Comparison of ENCODE assay signal across 31 mouse cellular contexts in the genomic region with DNA sequence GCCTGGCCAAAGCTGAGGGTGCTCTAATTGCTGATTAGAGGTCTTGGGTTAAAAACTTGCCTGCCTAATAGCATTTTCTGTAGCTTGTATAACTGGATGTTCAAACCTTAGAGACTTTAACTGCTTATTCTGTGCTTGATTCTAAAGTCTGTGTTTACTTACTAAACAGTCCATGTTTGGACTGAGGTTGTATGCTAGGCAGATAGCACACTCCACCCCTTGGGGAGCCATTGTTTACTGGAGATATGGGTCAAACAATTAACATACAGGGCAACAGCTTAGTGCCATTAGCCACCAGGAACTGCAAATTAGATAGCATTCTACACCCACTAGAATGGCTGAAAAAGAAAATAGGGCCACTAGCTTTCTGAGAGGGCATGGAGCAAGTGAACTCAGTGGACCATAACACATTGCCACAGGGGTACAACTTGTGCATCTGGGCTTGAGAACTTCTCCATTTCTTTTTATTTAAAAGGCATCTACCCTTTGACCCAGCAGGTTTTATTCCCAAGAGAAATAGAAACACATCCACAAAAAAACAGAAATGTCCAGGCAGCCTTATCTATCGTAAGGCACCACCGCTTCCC. TPM values are rescaled to one million over a fixed set of nuclear protein-coding genes. Genes with fewer than 3 reads are reported as not detected.
DNase-seq lines count a peak whose midpoint lies in the region; ATAC-seq lines count a peak whose summit lies in the region.
"Had no signal": no experiment of that assay in that cellular context is flagged by ENCODE, and none has a peak within 500 bp of the region (broad histone marks: within the 10 kb centered on the region; RNA-seq: fewer than 3 reads in every experiment).

No protein-coding gene starts in this region.

- 75% methylated on average over 2 of the region's 2 CpGs for WGBS in large intestine, adult 2 months
- 72% methylated on average over 2 of the region's 2 CpGs for WGBS in stomach, embryonic 15.5 days

- H3K9ac ChIP-seq in stomach, embryonic 15.5 days, result no peak overlapping the region
- H3K9ac ChIP-seq: embryonic facial prominence, embryonic 12.5 days; heart, embryonic 15.5 days; hindbrain, embryonic 12.5 days; intestine, embryonic 15.5 days; liver, embryonic 13.5 days; lung, embryonic 15.5 days; midbrain, embryonic 15.5 days had no signal

- ATAC-seq in stomach, embryonic 15.5 days (ENCODE audit: insufficient read depth, low FRiP score, low read depth), result peak; percentile 68
- ATAC-seq: activated CD4-positive, CD25-positive, alpha-beta regulatory T cell, adult 4 months; forebrain, embryonic 14.5 days; hindbrain, postnatal 0 days; intestine, embryonic 15.5 days; midbrain, embryonic 15.5 days had no signal

- no peaks in the 10 kb centered on the region for H3K36me3 ChIP-seq in stomach, embryonic 15.5 days
- H3K36me3 ChIP-seq: embryonic facial prominence, embryonic 12.5 days; heart, embryonic 10.5 days; heart, embryonic 15.5 days; hindbrain, embryonic 12.5 days; intestine, embryonic 15.5 days; liver, embryonic 13.5 days; lung, embryonic 15.5 days; midbrain, embryonic 10.5 days; midbrain, embryonic 15.5 days had no signal

- DNase-seq in heart, adult 11 months, result peak; percentile 84
- DNase-seq in heart, postnatal 4 days, result no peak
- peak; percentile 15 for DNase-seq in kidney, postnatal 14 days
- no peak for DNase-seq in kidney, postnatal 25 days
- peak; percentile 29 for DNase-seq in large intestine, adult 2 months (ENCODE audit: low read depth, low spot score)
- no peak for DNase-seq in cerebellum, adult 9-10 months
- no peak for DNase-seq in c-Kit-positive CD71-positive TER-119-positive erythroid progenitor cells, embryonic 14.5 days (ENCODE audit: low spot score)
- DNase-seq: adrenal gland, adult 2 months; adrenal gland, postnatal 36 days; cerebellum, adult 2 months; cerebellum, postnatal 25 days; gastrocnemius, postnatal 14 days; layer of hippocampus, adult 9-11 months; liver, embryonic 13.5 days; thymus, postnatal 4 days had no signal

- no peaks in the 10 kb centered on the region for H3K9me3 ChIP-seq in stomach, embryonic 15.5 days
- H3K9me3 ChIP-seq: embryonic facial prominence, embryonic 12.5 days; heart, embryonic 10.5 days; heart, embryonic 15.5 days; hindbrain, embryonic 12.5 days; intestine, embryonic 15.5 days; liver, embryonic 13.5 days; lung, embryonic 15.5 days; midbrain, embryonic 10.5 days; midbrain, embryonic 15.5 days had no signal

- peak overlapping the region; percentile 65; the same call in 1 of the 2 replicates for H3K27ac ChIP-seq in stomach, embryonic 15.5 days
- H3K27ac ChIP-seq: embryonic facial prominence, embryonic 12.5 days; heart, embryonic 10.5 days; heart, embryonic 15.5 days; hindbrain, embryonic 12.5 days; hindbrain, postnatal 0 days; intestine, embryonic 15.5 days; liver, embryonic 13.5 days; lung, embryonic 15.5 days; midbrain, embryonic 10.5 days; midbrain, embryonic 15.5 days had no signal

- no peaks in the 10 kb centered on the region for H3K27me3 ChIP-seq in stomach, embryonic 15.5 days (replicated peaks)
- H3K27me3 ChIP-seq: CH12.LX; embryonic facial prominence, embryonic 12.5 days; heart, embryonic 15.5 days; hindbrain, embryonic 12.5 days; intestine, embryonic 15.5 days; liver, embryonic 13.5 days; lung, embryonic 15.5 days; midbrain, embryonic 15.5 days had no signal

- no peak overlapping the region for H3K4me3 ChIP-seq in stomach, embryonic 15.5 days (replicated peaks)
- H3K4me3 ChIP-seq: embryonic facial prominence, embryonic 12.5 days; heart, embryonic 10.5 days; heart, embryonic 15.5 days; hindbrain, embryonic 12.5 days; intestine, embryonic 15.5 days; liver, embryonic 13.5 days; lung, embryonic 15.5 days; midbrain, embryonic 10.5 days; midbrain, embryonic 15.5 days had no signal

- no peak overlapping the region for H3K4me2 ChIP-seq in stomach, embryonic 15.5 days
- H3K4me2 ChIP-seq: embryonic facial prominence, embryonic 12.5 days; heart, embryonic 15.5 days; hindbrain, embryonic 12.5 days; intestine, embryonic 15.5 days; liver, embryonic 13.5 days; lung, embryonic 15.5 days; midbrain, embryonic 15.5 days had no signal

- no peaks in the 10 kb centered on the region for H3K4me1 ChIP-seq in stomach, embryonic 15.5 days
- H3K4me1 ChIP-seq: embryonic facial prominence, embryonic 12.5 days; hindbrain, embryonic 12.5 days; intestine, embryonic 15.5 days; liver, embryonic 13.5 days; lung, embryonic 15.5 days; midbrain, embryonic 15.5 days had no signal

RNA-seq across cellular contexts. Expression of a gene that starts 41.5 kb away (rescaled TPM):
- 10 to 100 TPM; 36.4 to 40.2 TPM for total RNA-seq in heart, postnatal 4 days (2021)
- polyA plus RNA-seq in large intestine, adult 2 months (2012; rRNA removed), result 4.2 and 5.9 TPM in 2 replicates
- polyA plus RNA-seq in stomach, embryonic 15.5 days (2015; fragmentation: Nextera tagmentation; extraction: Ambion mirVana), result 74.5 and 81.4 TPM in 2 replicates
- total RNA-seq: granulocyte monocyte progenitor cell, adult 5-6 weeks; megakaryocyte progenitor cell, adult 5-6 weeks; neutrophil, adult 5-6 weeks had no signal

Comparison
In these comparisons a context has a peak if more than half of its experiments do, and no peak if none do; other contexts are left out.
1. DNase-seq: peak in heart, adult 11 months (single experiment), kidney, postnatal 14 days (single experiment) and large intestine, adult 2 months (single experiment); none in heart, postnatal 4 days (single experiment), kidney, postnatal 25 days (0 of 2), cerebellum, adult 9-10 months (single experiment) and c-Kit-positive CD71-positive TER-119-positive erythroid progenitor cells, embryonic 14.5 days (single experiment).
2. RNA of a gene that starts 41.5 kb away (polyA plus RNA-seq): 74.5 to 81.4 TPM in stomach, embryonic 15.5 days; 4.2 to 5.9 TPM in large intestine, adult 2 months; every median in the first group is over 10 times any median in the second.